Mouse (Mus musculus) layer of hippocampus, adult 2 months (tissue): ENCODE measurements at regions not wholly inside any gene's neighbourhood (a gene's known extent, or its start where the extent isn't known, plus 50 kb on each side); places are given as distances from the start of the nearest gene placed in this dataset.

ENCODE experiments used
- DNase-seq, 2 experiments: peaks; one replicate each; pipeline ENCODE4 v3.0.0; 2022; ENCODE audit warnings: low spot score in 2 of 2
- H3K27ac ChIP-seq: fragments of 200-600 bp; 2 replicates; pipeline ENCODE4 v1.8.1; 2022
- H3K4me3 ChIP-seq: fragments of 200-600 bp; 2 replicates; pipeline ENCODE4 v1.8.1; 2022; ENCODE audit warnings: mild to moderate bottlenecking
- CTCF ChIP-seq: fragments of 200-600 bp; conservative IDR thresholded peaks from 2 replicates; pipeline ENCODE4 v1.8.1; 2022; ENCODE audit warnings: antibody characterized with exemption, mild to moderate bottlenecking, moderate library complexity

GRCm38 (mm10) chr11:63420341-63420740, 291.6 kb downstream of the Pmp22 start:
- TF ChIP-seq CTCF: no peak
- no peak overlapping the region for H3K4me3 ChIP-seq
- no peak for DNase-seq
- no peak overlapping the region for H3K27ac ChIP-seq

- Histone ChIP-seq H3K4me3 (no peak overlapping the region), H3K27ac (no peak overlapping the region)
- DNase-seq: no peak
- TF ChIP-seq CTCF: no peak
Measured at GRCm38 (mm10) chr11:63422069-63422468, 293.3 kb downstream of the Pmp22 start.

GRCm38 (mm10) chr11:63424319-63424718, 295.5 kb downstream of the Pmp22 start:
- DNase-seq: no peak
- TF ChIP-seq CTCF: no peak
- no peak overlapping the region for H3K4me3 ChIP-seq

GRCm38 (mm10) chr11:63425741-63426140, 297.0 kb downstream of the Pmp22 start:
- no peak overlapping the region for H3K27ac ChIP-seq
- TF ChIP-seq CTCF: no peak
- H3K4me3 ChIP-seq: no peak overlapping the region
- no peak for DNase-seq

More at GRCm38 (mm10) chr11:63424319-63424718, 295.5 kb downstream of the Pmp22 start:
- H3K27ac ChIP-seq: no peak overlapping the region

GRCm38 (mm10) chr11:63453786-63454185, 325.0 kb downstream of the Pmp22 start:
- no peak overlapping the region for H3K4me3 ChIP-seq
- TF ChIP-seq CTCF: no peak
- H3K27ac ChIP-seq: no peak overlapping the region
- DNase-seq: no peak

- no peak for TF ChIP-seq CTCF
- H3K27ac ChIP-seq: no peak overlapping the region
- no peak overlapping the region for H3K4me3 ChIP-seq
- no peak for DNase-seq
Measured at GRCm38 (mm10) chr11:63454910-63455531, 326.2 kb downstream of the Pmp22 start.

GRCm38 (mm10) chr11:63456356-63456755, 327.6 kb downstream of the Pmp22 start:
- DNase-seq: no peak
- TF ChIP-seq CTCF: no peak
- Histone ChIP-seq H3K4me3 (no peak overlapping the region), H3K27ac (no peak overlapping the region)

GRCm38 (mm10) chr11:63457250-63457649, 328.5 kb downstream of the Pmp22 start:
- Histone ChIP-seq H3K27ac (no peak overlapping the region), H3K4me3 (no peak overlapping the region)
- no peak for TF ChIP-seq CTCF
- no peak for DNase-seq

- no peak for DNase-seq
- Histone ChIP-seq H3K27ac (no peak overlapping the region), H3K4me3 (no peak overlapping the region)
- TF ChIP-seq CTCF: no peak
Measured at GRCm38 (mm10) chr11:63460146-63460545, 331.4 kb downstream of the Pmp22 start.

GRCm38 (mm10) chr11:63463797-63464331, 335.1 kb downstream of the Pmp22 start:
- H3K27ac ChIP-seq: no peak overlapping the region
- TF ChIP-seq CTCF: no peak
- DNase-seq: no peak
- no peak overlapping the region for H3K4me3 ChIP-seq

- no peak overlapping the region for H3K27ac ChIP-seq
- TF ChIP-seq CTCF: no peak
- no peak for DNase-seq
- H3K4me3 ChIP-seq: no peak overlapping the region
Measured at GRCm38 (mm10) chr11:63465941-63466340, 337.2 kb downstream of the Pmp22 start.

GRCm38 (mm10) chr11:63466541-63466940, 337.8 kb downstream of the Pmp22 start:
- Histone ChIP-seq H3K27ac (no peak overlapping the region), H3K4me3 (no peak overlapping the region)
- TF ChIP-seq CTCF: no peak
- DNase-seq: no peak

- H3K4me3 ChIP-seq: no peak overlapping the region
- DNase-seq: no peak
- TF ChIP-seq CTCF: no peak
- no peak overlapping the region for H3K27ac ChIP-seq
Measured at GRCm38 (mm10) chr11:63474831-63475230, 346.0 kb downstream of the Pmp22 start.

- no peak overlapping the region for H3K27ac ChIP-seq
- TF ChIP-seq CTCF: no peak
- no peak for DNase-seq
- no peak overlapping the region for H3K4me3 ChIP-seq
Measured at GRCm38 (mm10) chr11:63481676-63482310, 353.0 kb downstream of the Pmp22 start.
